Mouse (Mus musculus) intestine, embryonic 14.5 days (tissue): ENCODE results near the gene Spryd3. TPM values are rescaled to one million over a fixed set of nuclear protein-coding genes. Genes with fewer than 3 reads are reported as not detected.
"Not testable (repeated sequence)": the region's sequence is repeated elsewhere in the genome, so short reads cannot be mapped to it uniquely, and the experiment has no call there.

ENCODE experiments used
- ATAC-seq: fragments of 200-750 bp; cut with Nextera tagmentation; replicated peaks from 2 replicates; pipeline ENCODE4 v1.8.0; 2017; ENCODE audit warnings: low read depth, moderate number of reproducible peaks, moderate TSS enrichment, moderate library complexity; ENCODE audit not compliant: low FRiP score, low TSS enrichment
- DNase-seq: peaks from one replicate; pipeline ENCODE4 v3.0.0-alpha.2; 2018; ENCODE audit warnings: low spot score
- H3K27ac ChIP-seq: fragments of 300-500 bp; sonication (generic); 2 replicates; pipeline ENCODE4 v1.5.1; 2014; ENCODE audit warnings: low read depth, mild to moderate bottlenecking, control low read depth
- H3K27me3 ChIP-seq: fragments of 300-500 bp; sonication (generic); replicated peaks from 2 replicates; pipeline ENCODE4 v1.6.1; 2014; ENCODE audit warnings: low read length, control low read depth; ENCODE audit not compliant: control insufficient read depth, insufficient read depth
- H3K36me3 ChIP-seq: fragments of 300-500 bp; sonication (generic); 2 replicates; pipeline ENCODE4 v1.6.1; 2014; ENCODE audit warnings: low read length, control low read depth; ENCODE audit not compliant: control insufficient read depth, insufficient read depth
- H3K4me1 ChIP-seq: fragments of 300-500 bp; sonication (generic); replicated peaks from 2 replicates; pipeline ENCODE4 v1.6.1; 2014; ENCODE audit warnings: low read length, control low read depth, mixed read lengths; ENCODE audit not compliant: control insufficient read depth, insufficient read depth
- H3K4me2 ChIP-seq: fragments of 300-500 bp; sonication (generic); 2 replicates; pipeline ENCODE4 v1.6.1; 2014; ENCODE audit warnings: low read length
- H3K4me3 ChIP-seq: fragments of 300-500 bp; sonication (generic); 2 replicates; pipeline ENCODE4 v1.5.1; 2014; ENCODE audit warnings: low read depth, low read length, control low read depth, mixed read lengths
- H3K9ac ChIP-seq: fragments of 300-500 bp; sonication (generic); 2 replicates; pipeline ENCODE4 v1.6.1; 2014; ENCODE audit warnings: mild to moderate bottlenecking, low read length
- H3K9me3 ChIP-seq: fragments of 300-500 bp; sonication (generic); 2 replicates; pipeline ENCODE4 v1.6.1; 2016; ENCODE audit warnings: low read length, control low read depth; ENCODE audit not compliant: control insufficient read depth
- WGBS: fragments of 180-500 bp; shearing (Covaris S2); extraction: QIAGEN DNeasy Blood & Tissue Kit; methylation state at CpG from one replicate; pipeline ENCODE4 v1.1.7; 2014; 5-methylcytosine and 5-hydroxymethylcytosine counted together
- polyA plus RNA-seq: library from polyadenylated mRNA; unstranded; fragments of >200 nt; fragmentation: Nextera tagmentation; extraction: Ambion mirVana; gene quantifications from 2 replicates; pipeline ENCODE4 v1.2.1, GENCODE M21; 2014

Spryd3 gene
- polyA plus RNA-seq, 1 experiment from 2014 or later, result 16.1 TPM

GRCm38 (mm10) chr15:102173581-102173980 is 37.5 kb upstream of the Spryd3 start:
- H3K4me1 ChIP-seq, result no peaks in the 10 kb centered on the region
- no peak for ATAC-seq
- WGBS, result 89% methylated on average over 3 of the region's 3 CpGs
- H3K36me3 ChIP-seq, result 0 out of 2 replicates have a peak, but pooled peaks cover 3% of the 10 kb centered on the region
- H3K9ac ChIP-seq, result no peak overlapping the region
- H3K4me2 ChIP-seq, result no peak overlapping the region
- no peak overlapping the region for H3K27ac ChIP-seq
- no peak overlapping the region for H3K4me3 ChIP-seq
- no peak for DNase-seq
- H3K9me3 ChIP-seq, result no peaks in the 10 kb centered on the region
- no peaks in the 10 kb centered on the region for H3K27me3 ChIP-seq

DNA sequence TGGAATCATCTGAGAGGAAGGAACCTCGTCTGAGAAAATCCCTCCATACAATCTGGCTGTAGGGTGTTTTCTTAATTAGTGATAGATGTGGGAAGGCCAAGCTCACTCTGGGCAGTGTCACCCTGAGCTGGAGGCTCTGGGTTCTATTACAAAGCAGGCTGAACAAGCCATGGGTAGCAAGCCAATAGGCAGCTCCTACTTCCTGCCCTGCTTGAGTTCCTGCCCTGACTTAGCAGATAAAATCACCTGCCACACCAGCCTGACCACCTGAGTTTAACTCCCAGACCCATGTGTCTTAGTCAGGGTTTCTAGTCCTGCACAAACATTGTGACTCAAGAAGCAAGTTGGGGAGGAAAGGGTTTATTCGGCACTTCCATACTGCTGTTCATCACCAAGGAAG is 33.0 kb upstream of the Spryd3 start:
- 69% methylated on average over 2 of the region's 2 CpGs for WGBS
- no peaks in the 10 kb centered on the region for H3K27me3 ChIP-seq
- peaks cover 7% of the 10 kb centered on the region; the same call in 1 of the 2 replicates for H3K4me1 ChIP-seq
- no peak for ATAC-seq
- no peak overlapping the region for H3K4me3 ChIP-seq
- no peaks in the 10 kb centered on the region for H3K36me3 ChIP-seq
- H3K9me3 ChIP-seq, result no peaks in the 10 kb centered on the region
- DNase-seq, result no peak
- no peak overlapping the region for H3K27ac ChIP-seq
- no peak overlapping the region for H3K9ac ChIP-seq
- no peak overlapping the region for H3K4me2 ChIP-seq

GRCm38 (mm10) chr15:102167620-102168021 is 31.6 kb upstream of the Spryd3 start:
- H3K4me2 ChIP-seq, result no peak overlapping the region
- no peak overlapping the region for H3K9ac ChIP-seq
- WGBS, result 32% methylated on average over 6 of the region's 6 CpGs
- no peaks in the 10 kb centered on the region for H3K9me3 ChIP-seq
- peak; percentile 65; the same call in 1 of the 2 replicates for ATAC-seq
- peak overlapping the region; percentile 40; the same call in 1 of the 2 replicates for H3K27ac ChIP-seq
- no peaks in the 10 kb centered on the region for H3K27me3 ChIP-seq
- DNase-seq, result no peak
- peaks cover 7% of the 10 kb centered on the region; the same call in 1 of the 2 replicates for H3K4me1 ChIP-seq
- H3K36me3 ChIP-seq, result no peaks in the 10 kb centered on the region
- no peak overlapping the region for H3K4me3 ChIP-seq

GRCm38 (mm10) chr15:102165468-102166100 is 29.6 kb upstream of the Spryd3 start:
- H3K4me1 ChIP-seq, result peaks cover 7% of the 10 kb centered on the region; the same call in 1 of the 2 replicates
- H3K36me3 ChIP-seq, result no peaks in the 10 kb centered on the region
- H3K9ac ChIP-seq, result no peak overlapping the region
- no peak overlapping the region for H3K27ac ChIP-seq
- no peak overlapping the region for H3K4me3 ChIP-seq
- 28% methylated on average over 6 of the region's 6 CpGs for WGBS
- no peak overlapping the region for H3K4me2 ChIP-seq
- DNase-seq, result no peak
- no peak for ATAC-seq
- H3K27me3 ChIP-seq, result no peaks in the 10 kb centered on the region
- no peaks in the 10 kb centered on the region for H3K9me3 ChIP-seq

DNA sequence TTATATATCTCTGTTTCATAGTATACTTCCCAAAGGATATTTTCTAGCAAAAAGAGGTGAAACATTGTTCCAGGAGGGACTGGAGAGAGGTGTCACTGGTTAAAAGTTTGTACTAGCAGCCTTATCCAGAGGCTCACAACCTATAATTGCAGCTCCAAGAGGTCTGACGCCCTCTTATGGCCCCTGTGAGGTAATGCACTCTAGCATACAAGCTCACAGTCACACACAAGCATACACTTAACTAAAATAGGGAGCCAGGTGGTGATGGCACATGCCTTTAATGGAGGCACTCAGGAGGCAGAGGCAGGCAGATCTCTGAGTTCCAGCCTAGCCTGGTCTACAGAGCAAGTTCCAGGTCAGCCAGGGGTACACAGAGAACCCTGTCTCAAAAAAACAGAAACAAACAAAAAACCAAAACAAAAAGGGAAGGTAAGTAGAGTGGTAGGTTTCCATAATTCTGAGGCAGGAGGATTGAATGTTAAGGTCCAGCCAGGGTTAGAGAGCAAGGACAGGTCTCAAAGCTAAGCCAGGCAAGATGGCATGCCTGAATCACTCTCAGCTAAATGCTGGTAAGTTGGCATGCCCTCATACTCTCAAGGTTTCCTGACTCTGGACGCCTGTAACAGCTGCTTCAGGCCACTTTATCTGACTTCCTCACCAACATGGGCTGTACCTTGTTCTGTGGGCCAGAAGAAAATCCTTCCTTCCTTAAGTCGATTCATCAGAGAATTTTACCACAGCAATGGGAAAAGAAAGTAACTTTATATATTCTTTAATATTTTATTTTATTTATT is 28.1 kb upstream of the Spryd3 start:
- Histone ChIP-seq H3K36me3 (no peaks in the 10 kb centered on the region), H3K9ac (no peak overlapping the region), H3K9me3 (no peaks in the 10 kb centered on the region), H3K4me2 (no peak overlapping the region), H3K27ac (no peak overlapping the region), H3K27me3 (no peaks in the 10 kb centered on the region), H3K4me3 (no peak overlapping the region), H3K4me1 (peaks cover 7% of the 10 kb centered on the region; the same call in 1 of the 2 replicates)
- no peak for DNase-seq
- no peak for ATAC-seq
- 60% methylated on average over 3 of the region's 3 CpGs for WGBS

DNA sequence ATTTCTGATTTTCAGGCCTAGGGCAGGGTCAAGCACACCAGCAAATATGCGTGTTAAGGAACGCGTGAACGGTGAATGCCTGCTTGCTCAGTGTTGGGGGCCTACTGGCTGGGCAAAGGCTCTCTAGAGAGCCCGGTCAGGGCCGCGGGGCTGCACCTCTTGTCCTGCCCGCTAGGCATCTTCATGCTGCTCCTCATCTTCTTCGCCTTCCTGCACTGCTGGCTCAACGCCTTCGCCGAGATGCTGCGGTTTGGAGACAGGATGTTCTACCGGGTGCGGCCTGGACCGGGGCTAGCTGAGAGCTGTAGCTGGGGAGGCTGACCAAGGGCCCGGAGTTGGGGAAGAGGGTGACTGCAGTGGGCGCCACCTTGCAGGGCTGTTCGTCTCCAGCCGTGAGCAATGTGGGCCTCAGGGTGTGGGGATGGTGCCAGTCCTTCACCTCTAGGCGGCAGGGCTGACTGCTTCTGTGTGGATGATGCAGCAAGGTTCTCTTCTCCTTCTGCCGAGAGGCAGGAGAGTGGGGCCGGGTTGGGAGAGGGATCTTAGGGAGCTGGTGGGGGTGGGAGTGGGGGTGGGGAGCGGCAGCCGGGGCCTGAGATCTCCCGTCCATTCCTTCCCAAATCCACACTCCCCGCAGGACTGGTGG is 24.5 kb upstream of the Spryd3 start:
- no peak overlapping the region for H3K27ac ChIP-seq
- no peaks in the 10 kb centered on the region for H3K9me3 ChIP-seq
- no peaks in the 10 kb centered on the region for H3K27me3 ChIP-seq
- no peak overlapping the region for H3K4me3 ChIP-seq
- DNase-seq (no peak), ATAC-seq (no peak)
- H3K4me2 ChIP-seq, result no peak overlapping the region
- no peaks in the 10 kb centered on the region for H3K36me3 ChIP-seq
- H3K9ac ChIP-seq, result no peak overlapping the region
- 0 out of 2 replicates have a peak, but pooled peaks cover 2% of the 10 kb centered on the region for H3K4me1 ChIP-seq
- 59% methylated on average over 27 of the region's 27 CpGs for WGBS

GRCm38 (mm10) chr15:102156836-102157235 is 20.8 kb upstream of the Spryd3 start:
- peaks cover 2% of the 10 kb centered on the region; the same call in 1 of the 2 replicates for H3K4me1 ChIP-seq
- H3K27me3 ChIP-seq, result no peaks in the 10 kb centered on the region
- H3K4me2 ChIP-seq, result no peak overlapping the region
- no peak overlapping the region for H3K27ac ChIP-seq
- DNase-seq (no peak), ATAC-seq (no peak)
- no peak overlapping the region for H3K9ac ChIP-seq
- 40% methylated on average over 20 of the region's 20 CpGs for WGBS
- H3K4me3 ChIP-seq, result no peak overlapping the region
- H3K36me3 ChIP-seq, result no peaks in the 10 kb centered on the region
- H3K9me3 ChIP-seq, result no peaks in the 10 kb centered on the region

- H3K36me3 ChIP-seq, H3K9me3 ChIP-seq, H3K4me1 ChIP-seq, H3K4me2 ChIP-seq, H3K27ac ChIP-seq, ATAC-seq, H3K27me3 ChIP-seq, H3K4me3 ChIP-seq, H3K9ac ChIP-seq, DNase-seq: not testable (repeated sequence)
- 95% methylated on average over 6 of the region's 6 CpGs for WGBS
These were observed 19.0 kb upstream of the Spryd3 start for GRCm38 (mm10) chr15:102155006-102155405.
